Mouse (Mus musculus) kidney, embryonic 15.5 days (tissue): ENCODE measurements around the gene Plet1. TPM values are rescaled to one million over a fixed set of nuclear protein-coding genes. Genes with fewer than 3 reads are reported as not detected.
A peak's percentile ranks its signal among the peaks of the same experiment; 100 is the strongest.

Experiments
- ATAC-seq: fragments of 200-750 bp; cut with Nextera tagmentation; replicated peaks from 2 replicates; pipeline ENCODE4 v1.8.0; 2017; ENCODE audit warnings: moderate TSS enrichment; ENCODE audit not compliant: low FRiP score
- H3K27ac ChIP-seq: fragments of 300-500 bp; sonication (generic); 2 replicates; pipeline ENCODE4 v1.5.1; 2015; ENCODE audit warnings: mild to moderate bottlenecking, inconsistent platforms
- H3K27me3 ChIP-seq: fragments of 300-500 bp; sonication (generic); 2 replicates; pipeline ENCODE4 v1.6.1; 2015; ENCODE audit warnings: inconsistent platforms
- H3K36me3 ChIP-seq: fragments of 300-500 bp; sonication (generic); 2 replicates; pipeline ENCODE4 v1.6.1; 2015; ENCODE audit warnings: inconsistent platforms
- H3K4me1 ChIP-seq: fragments of 300-500 bp; sonication (generic); 2 replicates; pipeline ENCODE4 v1.6.1; 2015; ENCODE audit warnings: inconsistent platforms
- H3K4me2 ChIP-seq: fragments of 300-500 bp; sonication (generic); 2 replicates; pipeline ENCODE4 v1.6.1; 2015; ENCODE audit warnings: moderate library complexity, mild to moderate bottlenecking, inconsistent platforms
- H3K4me3 ChIP-seq: fragments of 300-500 bp; sonication (generic); replicated peaks from 2 replicates; pipeline ENCODE4 v1.5.1; 2015; ENCODE audit warnings: mild to moderate bottlenecking, inconsistent platforms
- H3K9ac ChIP-seq: fragments of 300-500 bp; sonication (generic); 2 replicates; pipeline ENCODE4 v1.6.1; 2015; ENCODE audit warnings: mild to moderate bottlenecking, inconsistent platforms
- H3K9me3 ChIP-seq: fragments of 300-500 bp; sonication (generic); replicated peaks from 2 replicates; pipeline ENCODE4 v1.6.1; 2016; ENCODE audit warnings: inconsistent platforms
- WGBS: fragments of 180-500 bp; shearing (Covaris S2); methylation state at CpG from one replicate; pipeline ENCODE4 v1.1.7; 2015; ENCODE audit warnings: mixed read lengths; 5-methylcytosine and 5-hydroxymethylcytosine counted together
- polyA plus RNA-seq: library from polyadenylated mRNA; unstranded; fragments of >200 nt; fragmentation: Nextera tagmentation; extraction: Ambion mirVana; gene quantifications from 2 replicates; pipeline ENCODE4 v1.2.1, GENCODE M21; 2015

Gene Plet1
- polyA plus RNA-seq, 1 experiment from 2014 or later = 24.8 TPM

- 86% methylated on average over 6 of the region's 6 CpGs for WGBS
- H3K9ac ChIP-seq = no peak overlapping the region
- H3K9me3 ChIP-seq = no peaks in the 10 kb centered on the region
- H3K36me3 ChIP-seq = peaks cover 19% of the 10 kb centered on the region; the same call in 1 of the 2 replicates
- H3K4me2 ChIP-seq = no peak overlapping the region
- no peaks in the 10 kb centered on the region for H3K27me3 ChIP-seq
- no peaks in the 10 kb centered on the region for H3K4me1 ChIP-seq
- no peak for ATAC-seq
- H3K27ac ChIP-seq = no peak overlapping the region
- H3K4me3 ChIP-seq = no peak overlapping the region
Measured at GRCm38 (mm10) chr9:50520748-50521147, 26.4 kb downstream of the Plet1 start.

GRCm38 (mm10) chr9:50521562-50521961 lies 27.2 kb downstream of the Plet1 start:
- no peak for ATAC-seq
- H3K36me3 ChIP-seq = peaks cover 19% of the 10 kb centered on the region; the same call in 1 of the 2 replicates
- WGBS = 64% methylated on average over 2 of the region's 2 CpGs
- H3K27ac ChIP-seq = no peak overlapping the region
- H3K9me3 ChIP-seq = no peaks in the 10 kb centered on the region
- peaks cover under 1% of the 10 kb centered on the region; the same call in 1 of the 2 replicates for H3K4me1 ChIP-seq
- H3K4me2 ChIP-seq = no peak overlapping the region
- H3K9ac ChIP-seq = no peak overlapping the region
- H3K27me3 ChIP-seq = no peaks in the 10 kb centered on the region
- no peak overlapping the region for H3K4me3 ChIP-seq

GRCm38 (mm10) chr9:50522574-50522973 lies 28.2 kb downstream of the Plet1 start:
- Histone ChIP-seq H3K27me3 (no peaks in the 10 kb centered on the region), H3K27ac (no peak overlapping the region), H3K4me3 (no peak overlapping the region), H3K4me2 (no peak overlapping the region), H3K9ac (no peak overlapping the region), H3K4me1 (peaks cover 6% of the 10 kb centered on the region), H3K36me3 (peaks cover 19% of the 10 kb centered on the region; the same call in 1 of the 2 replicates), H3K9me3 (no peaks in the 10 kb centered on the region)
- no peak for ATAC-seq
- WGBS = 75% methylated on average over 5 of the region's 5 CpGs

DNA sequence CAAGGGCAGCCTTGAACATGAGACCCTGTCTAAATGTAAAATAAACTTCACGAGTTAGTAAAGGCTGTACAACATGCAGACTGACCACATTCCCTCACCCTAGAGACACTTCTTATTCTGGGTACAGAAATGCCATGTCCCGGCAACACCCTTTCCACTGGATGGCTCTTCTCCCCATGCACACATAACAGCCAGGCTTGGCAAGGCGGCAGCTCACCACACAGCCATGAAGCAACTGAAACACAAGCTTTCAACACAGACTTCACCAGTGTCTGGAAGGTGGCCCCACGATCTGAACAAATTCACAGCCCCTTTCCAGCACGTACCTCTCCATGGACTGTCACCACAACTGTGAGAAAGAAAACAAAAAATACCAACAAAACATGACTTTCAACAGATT lies 30.6 kb downstream of the Plet1 start:
- no peak for ATAC-seq
- 87% methylated on average over 5 of the region's 5 CpGs for WGBS

GRCm38 (mm10) chr9:50525585-50525984 lies 31.3 kb downstream of the Plet1 start:
- peaks cover 19% of the 10 kb centered on the region; the same call in 1 of the 2 replicates for H3K36me3 ChIP-seq
- no peaks in the 10 kb centered on the region for H3K9me3 ChIP-seq
- H3K4me3 ChIP-seq = no peak overlapping the region
- ATAC-seq = no peak
- no peak overlapping the region for H3K4me2 ChIP-seq
- H3K4me1 ChIP-seq = peaks cover 12% of the 10 kb centered on the region
- 79% methylated on average over 5 of the region's 5 CpGs for WGBS
- no peaks in the 10 kb centered on the region for H3K27me3 ChIP-seq
- no peak overlapping the region for H3K9ac ChIP-seq
- H3K27ac ChIP-seq = no peak overlapping the region

More for the DNA sequence above, 30.6 kb downstream of the Plet1 start:
- no peaks in the 10 kb centered on the region for H3K9me3 ChIP-seq
- H3K4me3 ChIP-seq = no peak overlapping the region
- no peak overlapping the region for H3K9ac ChIP-seq
- H3K36me3 ChIP-seq = peaks cover 19% of the 10 kb centered on the region; the same call in 1 of the 2 replicates
- H3K4me2 ChIP-seq = no peak overlapping the region
- H3K27me3 ChIP-seq = no peaks in the 10 kb centered on the region
- peaks cover 12% of the 10 kb centered on the region for H3K4me1 ChIP-seq
- H3K27ac ChIP-seq = no peak overlapping the region

GRCm38 (mm10) chr9:50527860-50528259 lies 33.5 kb downstream of the Plet1 start:
- no peak for ATAC-seq
- Histone ChIP-seq H3K27me3 (no peaks in the 10 kb centered on the region), H3K4me1 (peaks cover 12% of the 10 kb centered on the region), H3K4me3 (peak overlapping the region; percentile 69), H3K4me2 (peak overlapping the region; percentile 62), H3K9me3 (no peaks in the 10 kb centered on the region), H3K27ac (no peak overlapping the region), H3K9ac (peak overlapping the region; percentile 62), H3K36me3 (peaks cover 10% of the 10 kb centered on the region; the same call in 1 of the 2 replicates)
- 42% methylated on average over 7 of the region's 7 CpGs for WGBS

DNA sequence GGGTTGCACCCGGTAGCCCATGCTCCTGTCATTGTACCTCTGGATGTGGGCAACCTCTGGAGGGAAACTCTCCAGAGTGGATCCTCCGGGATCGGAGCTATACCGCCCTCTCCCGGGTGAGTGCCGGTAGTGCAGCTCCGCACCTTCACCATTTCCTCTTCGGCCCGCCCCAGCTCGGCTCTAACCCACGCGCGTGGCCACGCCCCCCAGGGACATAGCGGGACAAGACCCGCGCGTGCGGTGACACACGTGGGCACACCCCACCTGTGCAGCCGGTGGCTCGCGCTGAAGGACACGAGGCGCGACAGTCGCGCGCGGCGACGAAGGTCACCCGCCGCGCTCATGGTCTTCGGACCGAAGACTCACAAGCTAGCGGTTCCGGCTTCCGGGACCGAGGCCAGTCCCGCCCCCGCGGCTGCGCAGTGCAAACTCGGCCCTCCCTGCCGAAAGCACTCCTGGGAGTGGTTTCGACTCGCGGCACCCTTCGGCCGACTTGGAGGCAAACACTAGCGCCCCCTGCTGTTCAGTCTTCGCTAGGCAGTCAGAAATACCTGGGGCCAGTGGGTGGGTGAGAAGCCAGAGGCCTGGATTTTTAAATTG lies 34.1 kb downstream of the Plet1 start, which contains the start of gene Pts:
Pts (minus strand) TSS at position 432 of the 600 bp plus-strand sequence.
- H3K4me3 ChIP-seq = peak within 1 kb of the TSS; percentile 69
- peaks cover 10% of the 10 kb centered on the region; the same call in 1 of the 2 replicates for H3K36me3 ChIP-seq
- peak; percentile 99 for ATAC-seq
- peaks cover 12% of the 10 kb centered on the region for H3K4me1 ChIP-seq
- WGBS = under 1% methylated on average over 54 of the region's 54 CpGs
- no peaks in the 10 kb centered on the region for H3K9me3 ChIP-seq
- peak within 1 kb of the TSS; percentile 78 for H3K27ac ChIP-seq
- H3K9ac ChIP-seq = peak within 1 kb of the TSS; percentile 62
- no peaks in the 10 kb centered on the region for H3K27me3 ChIP-seq
- H3K4me2 ChIP-seq = peak within 1 kb of the TSS; percentile 62

DNA sequence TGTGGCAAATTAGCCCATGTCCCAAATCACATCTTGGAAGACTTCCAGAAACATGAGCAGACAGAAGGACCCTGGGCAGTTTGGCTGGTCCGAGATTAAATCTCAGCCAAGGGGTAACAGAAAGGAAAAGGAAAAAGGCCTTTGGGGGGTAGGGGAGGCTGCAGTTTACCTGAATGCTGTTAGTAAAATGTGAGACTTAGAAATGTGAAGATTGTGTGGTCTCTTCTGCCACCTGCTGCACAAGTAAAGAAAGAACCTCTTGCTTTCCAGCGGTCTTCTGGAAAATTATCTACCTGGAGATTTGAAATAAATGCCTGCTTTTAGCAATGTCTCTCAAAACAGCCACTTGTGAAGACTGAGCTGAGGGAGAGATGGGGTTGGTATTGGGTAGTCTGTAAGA lies 36.6 kb downstream of the Plet1 start:
- Histone ChIP-seq H3K9ac (no peak overlapping the region), H3K4me1 (peaks cover 12% of the 10 kb centered on the region), H3K9me3 (no peaks in the 10 kb centered on the region), H3K36me3 (no peaks in the 10 kb centered on the region), H3K4me2 (no peak overlapping the region), H3K27me3 (no peaks in the 10 kb centered on the region), H3K4me3 (no peak overlapping the region), H3K27ac (no peak overlapping the region)
- no peak for ATAC-seq
- WGBS = 36% methylated on average over 2 of the region's 2 CpGs

DNA sequence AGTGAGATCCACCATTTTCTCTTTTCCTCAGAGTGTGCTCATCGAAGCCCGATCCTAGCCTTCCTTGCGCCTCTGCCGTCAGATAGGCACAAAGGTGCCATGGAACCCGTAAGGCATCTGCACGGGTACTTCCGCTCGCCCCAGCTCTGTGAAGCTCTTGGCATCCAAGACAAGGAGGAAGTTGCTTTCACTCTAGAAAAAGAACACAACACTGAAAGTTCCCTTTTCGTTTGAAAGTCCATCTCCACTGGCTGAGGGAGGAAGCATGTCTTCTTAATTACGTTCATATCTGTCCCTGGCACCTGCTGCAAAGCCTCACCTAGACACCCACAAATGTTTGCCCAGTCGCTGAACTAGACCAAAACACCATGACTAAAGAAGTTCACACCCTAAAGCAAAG lies 39.0 kb downstream of the Plet1 start:
- Histone ChIP-seq H3K4me3 (no peak overlapping the region), H3K9ac (no peak overlapping the region), H3K9me3 (no peaks in the 10 kb centered on the region), H3K36me3 (no peaks in the 10 kb centered on the region), H3K27ac (no peak overlapping the region), H3K4me1 (no peaks in the 10 kb centered on the region), H3K4me2 (no peak overlapping the region), H3K27me3 (no peaks in the 10 kb centered on the region)
- 83% methylated on average over 11 of the region's 11 CpGs for WGBS
- ATAC-seq = no peak

DNA sequence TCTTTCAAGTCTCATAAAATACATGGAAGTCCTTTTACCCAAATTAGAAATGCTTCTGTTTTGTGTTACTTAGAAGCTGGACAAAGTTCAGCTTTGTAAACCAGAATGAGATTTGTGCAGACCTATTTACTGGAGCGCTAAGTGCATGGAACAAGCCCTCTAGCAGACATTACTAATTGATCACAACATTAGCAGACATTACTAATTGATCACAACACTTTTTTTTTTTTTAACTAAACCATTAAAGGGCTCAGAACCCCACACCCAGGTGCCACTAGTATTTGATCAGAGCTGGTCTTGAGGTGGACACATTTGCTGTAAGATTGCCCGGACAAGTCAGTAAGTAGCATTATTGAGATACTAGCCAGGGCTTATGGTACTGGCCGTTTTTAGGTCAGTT lies 39.5 kb downstream of the Plet1 start:
- H3K36me3 ChIP-seq = no peaks in the 10 kb centered on the region
- H3K9me3 ChIP-seq = no peaks in the 10 kb centered on the region
- no peak overlapping the region for H3K27ac ChIP-seq
- no peak overlapping the region for H3K4me3 ChIP-seq
- no peak overlapping the region for H3K9ac ChIP-seq
- no peaks in the 10 kb centered on the region for H3K27me3 ChIP-seq
- no peak for ATAC-seq
- no peak overlapping the region for H3K4me2 ChIP-seq
- H3K4me1 ChIP-seq = no peaks in the 10 kb centered on the region
- WGBS = 80% methylated on average over 3 of the region's 3 CpGs

DNA sequence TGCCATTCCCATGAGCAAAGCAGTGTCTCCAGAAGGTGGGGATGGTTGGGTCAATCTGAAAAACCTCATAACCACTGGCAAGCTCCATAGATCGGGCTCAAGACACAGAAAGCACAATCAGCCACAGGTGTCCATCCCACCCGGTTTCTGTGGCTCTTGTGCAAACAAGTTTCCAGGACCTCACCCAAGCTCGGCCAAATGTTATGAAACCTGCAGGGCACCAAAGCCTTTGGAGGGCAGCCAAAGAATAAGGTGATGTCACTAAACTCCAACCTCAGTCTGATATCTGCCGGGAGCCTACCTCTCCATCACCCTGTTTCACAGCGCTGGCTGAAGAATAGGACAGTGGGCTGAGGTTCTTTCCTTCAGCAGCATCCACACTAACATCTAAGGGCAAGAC lies 41.6 kb downstream of the Plet1 start:
- Histone ChIP-seq H3K27ac (no peak overlapping the region), H3K27me3 (no peaks in the 10 kb centered on the region), H3K4me2 (no peak overlapping the region), H3K9ac (no peak overlapping the region), H3K4me3 (no peak overlapping the region), H3K9me3 (no peaks in the 10 kb centered on the region), H3K4me1 (0 out of 2 replicates have a peak, but pooled peaks cover 3% of the 10 kb centered on the region), H3K36me3 (no peaks in the 10 kb centered on the region)
- ATAC-seq = no peak
- WGBS = 86% methylated on average over 5 of the region's 5 CpGs

DNA sequence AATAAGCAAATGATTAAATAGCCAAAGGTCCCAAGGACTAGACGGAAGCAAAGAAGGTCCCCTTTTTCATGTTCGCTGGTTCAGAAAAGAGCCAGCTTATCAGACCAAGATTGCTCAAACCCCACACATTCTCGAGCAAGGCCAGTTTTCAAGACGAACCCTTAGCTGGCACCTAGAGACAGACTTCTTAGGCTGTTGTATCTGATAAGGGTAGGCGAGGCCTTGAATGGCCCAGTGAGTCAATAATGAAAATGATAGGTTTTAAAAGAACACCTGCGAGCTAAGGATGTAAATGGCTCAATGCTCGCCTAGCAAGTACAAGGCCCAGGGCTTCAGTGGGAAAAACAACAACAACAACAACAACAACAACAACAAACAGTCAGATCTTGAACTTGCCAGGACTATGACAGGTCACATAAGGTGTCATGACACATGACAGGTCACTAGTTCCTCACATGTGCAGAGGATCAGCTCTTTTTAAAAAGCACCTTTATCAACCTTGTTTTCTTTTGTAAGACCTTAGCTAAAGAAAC lies 42.3 kb downstream of the Plet1 start:
- 0 out of 2 replicates have a peak, but pooled peaks cover 3% of the 10 kb centered on the region for H3K4me1 ChIP-seq
- H3K9ac ChIP-seq = no peak overlapping the region
- H3K9me3 ChIP-seq = no peaks in the 10 kb centered on the region
- no peak overlapping the region for H3K4me3 ChIP-seq
- WGBS = 78% methylated on average over 7 of the region's 7 CpGs
- H3K27me3 ChIP-seq = no peaks in the 10 kb centered on the region
- no peak overlapping the region for H3K4me2 ChIP-seq
- ATAC-seq = no peak
- H3K27ac ChIP-seq = no peak overlapping the region
- H3K36me3 ChIP-seq = no peaks in the 10 kb centered on the region
